Mouse (Mus musculus) left cerebral cortex, postnatal 14 days (tissue): ENCODE data around the gene Kbtbd13. TPM values are rescaled to one million over a fixed set of nuclear protein-coding genes. Genes with fewer than 3 reads are reported as not detected.

ENCODE experiments used
- DNase-seq, 2 experiments: peaks; one replicate each; pipeline ENCODE4 v3.0.0; 2021 to 2022; ENCODE audit warnings: low spot score in 2 of 2, mixed read lengths in 1 of 2
- intact Hi-C: fragments of 180-260 bp; cut with DNase I; formaldehyde crosslinking; loops from one replicate; pipeline ENCODE4 v1.15.1; 2025
- long read RNA-seq, 2 experiments: library from polyadenylated mRNA; stranded (forward); transcript quantifications; one replicate each; pipeline ENCODE4 v2.0.0; 2021
- total RNA-seq, 2 experiments: library from RNA; stranded (reverse); gene quantifications; 2 replicates each; pipeline ENCODE4 v1.2.3; 2021

Gene Kbtbd13
- under 1 TPM in 1 of 2 experiments, not detected in 1; 0.15 TPM for total RNA-seq
- long read RNA-seq, experiment 1, partial matches to known transcripts: 0 of 1 reads
- long read RNA-seq, experiment 1, other reads (novel, unspliced or antisense): 0 of 1 reads
- long read RNA-seq, experiment 2, partial matches to known transcripts: 0 of 1 reads
- long read RNA-seq, experiment 2, other reads (novel, unspliced or antisense): 0 of 1 reads

GRCm38 (mm10) chr9:65391613-65391964, at the start of gene Kbtbd13:
Kbtbd13 (minus strand) TSS chr9:65391652.
- intact Hi-C loops: no loop called here
- no peak for DNase-seq

GRCm38 (mm10) chr9:65435671-65436301, 44.3 kb upstream of the Kbtbd13 start, which contains the start of gene Mtfmt:
Mtfmt (plus strand) TSS chr9:65435782.
- DNase-seq: peak; percentile 93
- intact Hi-C loops: loop anchor here (10.0 kb wide), 1 partner anchor 121 kb away; no protein-coding TSS in a partner anchor

- DNase-seq: no peak
- intact Hi-C loops: loop anchor here (10.0 kb wide), 1 partner anchor 120 kb away; no protein-coding TSS in a partner anchor
Observed at GRCm38 (mm10) chr9:65435211-65435610, 43.8 kb upstream of the Kbtbd13 start.

GRCm38 (mm10) chr9:65434140-65434539, 42.7 kb upstream of the Kbtbd13 start:
- peak; percentile 18 to 56 for DNase-seq
- intact Hi-C loops: loop anchor here (10.0 kb wide), 1 partner anchor 119 kb away; no protein-coding TSS in a partner anchor

- DNase-seq: peak; percentile 93
- intact Hi-C loops: loop anchor here (1.0 to 10.0 kb wide), 3 partner anchors 39 to 117 kb away; no protein-coding TSS in a partner anchor
Observed at GRCm38 (mm10) chr9:65432236-65432635, 40.8 kb upstream of the Kbtbd13 start.

GRCm38 (mm10) chr9:65430921-65431320, 39.5 kb upstream of the Kbtbd13 start:
- no peak for DNase-seq
- intact Hi-C loops: loop anchor here (10.0 kb wide), 1 partner anchor 116 kb away; no protein-coding TSS in a partner anchor

GRCm38 (mm10) chr9:65430401-65430800, 38.9 kb upstream of the Kbtbd13 start:
- no peak for DNase-seq
- intact Hi-C loops: loop anchor here (10.0 kb wide), 1 partner anchor 116 kb away; no protein-coding TSS in a partner anchor

- intact Hi-C loops: no loop called here
Observed at GRCm38 (mm10) chr9:65428003-65428402, 36.6 kb upstream of the Kbtbd13 start.

GRCm38 (mm10) chr9:65427511-65427910, 36.1 kb upstream of the Kbtbd13 start:
- intact Hi-C loops: no loop called here
- DNase-seq: no peak

More at GRCm38 (mm10) chr9:65428003-65428402, 36.6 kb upstream of the Kbtbd13 start:
- no peak for DNase-seq

- DNase-seq: no peak
- intact Hi-C loops: no loop called here
Observed at GRCm38 (mm10) chr9:65424393-65424792, 32.9 kb upstream of the Kbtbd13 start.

GRCm38 (mm10) chr9:65422760-65423501, 31.5 kb upstream of the Kbtbd13 start, which contains the start of gene Slc51b:
Slc51b (minus strand) TSS chr9:65422955.
- DNase-seq: no peak
- intact Hi-C loops: no loop called here

GRCm38 (mm10) chr9:65419633-65420032, 28.2 kb upstream of the Kbtbd13 start:
- DNase-seq: no peak
- intact Hi-C loops: no loop called here

- no peak for DNase-seq
- intact Hi-C loops: no loop called here
Observed at GRCm38 (mm10) chr9:65417738-65418137, 26.3 kb upstream of the Kbtbd13 start.

- intact Hi-C loops: no loop called here
- no peak for DNase-seq
Observed at GRCm38 (mm10) chr9:65411326-65411725, 19.9 kb upstream of the Kbtbd13 start.

GRCm38 (mm10) chr9:65410378-65410777, 18.9 kb upstream of the Kbtbd13 start:
- DNase-seq: no peak
- intact Hi-C loops: no loop called here

- intact Hi-C loops: no loop called here
- DNase-seq: no peak
Observed at GRCm38 (mm10) chr9:65408871-65409295, 17.4 kb upstream of the Kbtbd13 start.

- no peak for DNase-seq
- intact Hi-C loops: no loop called here
Observed at GRCm38 (mm10) chr9:65407861-65408260, 16.4 kb upstream of the Kbtbd13 start.

- intact Hi-C loops: no loop called here
- DNase-seq: no peak
Observed at GRCm38 (mm10) chr9:65407327-65407726, 15.9 kb upstream of the Kbtbd13 start.

- intact Hi-C loops: no loop called here
- DNase-seq: no peak
Observed at GRCm38 (mm10) chr9:65405184-65405449, 13.7 kb upstream of the Kbtbd13 start.
